Mouse (Mus musculus): ENCODE data around the gene Epb41l2.

- TF ChIP-seq POLR2A (IDR thresholded peaks at IDR 0.05; ENCODE audit: insufficient read depth, low read depth, low read length) = no peak
- TF ChIP-seq CTCF (IDR thresholded peaks at IDR 0.05; ENCODE audit: insufficient read depth, low read depth, low read length) = no peak
Measured at GRCm38 (mm10) chr10:25311554-25312212, 47.9 kb upstream of the Epb41l2 start.

All from olfactory bulb, adult 2 months (tissue).